Mouse (Mus musculus): ENCODE measurements around the gene Nlrp6. TPM values are rescaled to one million over a fixed set of nuclear protein-coding genes. Genes with fewer than 3 reads are reported as not detected.

Gene Nlrp6
- polyA plus RNA-seq, 1 experiment from 2014 or later, result 0.07 TPM

DNA sequence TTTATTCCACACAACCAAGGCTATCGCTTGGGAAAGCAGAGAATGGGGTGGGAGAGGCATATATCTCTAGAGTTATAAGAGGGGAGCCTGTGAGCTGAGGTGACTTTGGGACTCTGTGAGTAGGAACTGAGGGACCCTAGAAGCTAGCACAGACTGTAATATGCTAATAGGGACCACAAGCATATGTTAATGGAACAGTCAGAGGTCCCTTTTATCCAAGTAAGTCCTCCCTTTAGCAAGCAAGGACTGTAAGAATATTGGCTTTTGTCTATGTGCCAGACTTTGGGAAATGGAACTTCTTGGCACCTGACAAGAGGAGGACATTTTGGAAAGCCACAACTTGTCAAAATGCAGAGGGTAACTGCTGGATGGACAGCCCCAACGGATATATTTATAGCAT is 18.2 kb downstream of the Nlrp6 start:
- H3K36me3 ChIP-seq (ENCODE audit: insufficient read depth, low read length), result no peaks in the 10 kb centered on the region
- H3K4me3 ChIP-seq (ENCODE audit: low read depth, low read length), result no peak overlapping the region
- no peaks in the 10 kb centered on the region; the same call in 1 of the 2 replicates for H3K27me3 ChIP-seq (replicated peaks; ENCODE audit: insufficient read depth, low read length)
- no peaks in the 10 kb centered on the region for H3K9me3 ChIP-seq (ENCODE audit: low read length)
- no peak for TF ChIP-seq CTCF (IDR thresholded peaks at IDR 0.05)
- no peak for TF ChIP-seq EP300 (IDR thresholded peaks at IDR 0.05)
- ATAC-seq (no peak), DNase-seq (ENCODE audit: low spot score) (peak; percentile 19)
- 29% methylated on average over 2 of the region's 2 CpGs for WGBS
- H3K4me2 ChIP-seq (replicated peaks; ENCODE audit: low read depth, low read length), result no peak overlapping the region
- peak overlapping the region; percentile 34 for H3K27ac ChIP-seq (ENCODE audit: low read length)
- no peak overlapping the region for H3K9ac ChIP-seq (replicated peaks; ENCODE audit: low read depth)
- H3K4me1 ChIP-seq (ENCODE audit: insufficient read depth, low read depth, low read length), result peaks cover 13% of the 10 kb centered on the region; the same call in 1 of the 2 replicates

DNA sequence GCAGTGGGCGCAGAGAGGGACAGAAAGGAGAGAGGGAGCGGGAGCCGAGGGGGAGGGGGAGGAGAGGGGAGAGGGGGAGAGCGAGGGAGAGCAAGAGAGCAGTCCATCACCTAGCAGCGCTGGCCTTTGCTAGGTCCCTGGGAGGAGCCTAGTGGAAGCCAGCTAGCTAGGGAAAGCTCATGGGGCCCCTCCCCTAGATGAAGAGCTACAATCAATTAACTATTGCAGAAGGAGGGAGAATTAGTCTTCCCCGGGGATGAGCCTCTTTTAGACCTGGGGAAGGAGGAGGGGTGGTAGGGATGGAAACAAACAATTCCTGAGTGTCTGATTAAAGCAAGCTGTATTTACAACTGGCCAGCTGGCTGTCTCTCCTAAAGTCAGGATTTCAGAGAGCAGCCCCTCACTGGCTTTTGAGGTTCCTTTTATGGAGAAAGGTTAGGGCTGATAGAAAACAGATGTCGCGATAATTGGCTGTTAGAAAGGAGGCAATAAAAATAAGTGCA is 19.0 kb downstream of the Nlrp6 start:
- H3K27me3 ChIP-seq (replicated peaks; ENCODE audit: insufficient read depth, low read length), result no peaks in the 10 kb centered on the region; the same call in 1 of the 2 replicates
- H3K4me2 ChIP-seq (replicated peaks; ENCODE audit: low read depth, low read length), result 0 out of 2 replicates have a peak overlapping the region, but pooled peaks have one; percentile 22
- no peaks in the 10 kb centered on the region for H3K36me3 ChIP-seq (ENCODE audit: insufficient read depth, low read length)
- peaks cover 13% of the 10 kb centered on the region; the same call in 1 of the 2 replicates for H3K4me1 ChIP-seq (ENCODE audit: insufficient read depth, low read depth, low read length)
- TF ChIP-seq EP300 (IDR thresholded peaks at IDR 0.05) (peak; percentile 39; the same call in 1 of the 2 replicates), CTCF (IDR thresholded peaks at IDR 0.05) (no peak)
- peak overlapping the region; percentile 34 for H3K27ac ChIP-seq (ENCODE audit: low read length)
- no peak overlapping the region for H3K4me3 ChIP-seq (ENCODE audit: low read depth, low read length)
- peak; percentile 59 for ATAC-seq
- peak; percentile 93 for DNase-seq (ENCODE audit: low spot score)
- 14% methylated on average over 8 of the region's 8 CpGs for WGBS
- no peak overlapping the region for H3K9ac ChIP-seq (replicated peaks; ENCODE audit: low read depth)
- no peaks in the 10 kb centered on the region for H3K9me3 ChIP-seq (ENCODE audit: low read length)

DNA sequence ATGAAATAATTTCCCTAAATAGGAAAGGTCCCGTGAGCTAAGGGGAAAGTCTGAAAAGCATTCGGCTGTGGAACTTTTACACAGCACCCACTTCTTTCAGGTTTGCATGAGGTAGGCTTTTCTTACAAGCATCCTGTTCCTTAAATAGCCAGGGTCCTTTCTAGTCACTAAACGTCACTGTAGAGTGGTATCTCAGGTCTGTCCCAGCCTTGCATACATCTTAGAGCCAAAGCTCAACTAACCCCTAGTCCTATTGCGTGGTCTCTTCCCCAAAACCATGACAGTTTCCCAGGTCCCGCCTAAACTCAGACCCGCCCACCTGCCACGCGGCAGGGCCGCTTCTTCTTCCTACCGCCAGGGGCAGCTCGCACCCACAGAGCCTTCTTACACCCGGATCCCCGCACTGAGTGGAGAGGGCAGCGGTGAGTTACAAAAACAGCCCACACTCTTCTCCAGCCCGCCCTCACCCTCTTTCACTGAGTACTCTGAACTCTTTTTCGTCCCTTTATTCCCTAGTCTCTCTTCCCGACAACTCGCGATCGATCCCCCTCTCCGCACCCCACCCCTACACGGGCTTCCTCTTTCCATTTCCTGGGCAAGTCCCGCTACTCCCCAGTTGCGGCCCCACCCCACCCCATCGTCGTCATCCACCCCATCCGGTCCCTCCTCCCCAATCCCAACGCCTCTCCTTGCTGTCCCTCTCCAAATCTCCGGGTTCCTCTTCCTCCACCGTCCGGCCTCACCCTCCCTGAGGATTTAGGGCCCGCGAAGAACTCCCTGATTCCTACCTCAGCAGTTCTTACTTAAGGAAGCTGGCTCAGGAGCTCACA is 20.7 kb downstream of the Nlrp6 start, which contains the start of gene Pgghg:
Pgghg (plus strand) TSS at position 170 of the 830 bp plus-strand sequence.
- DNase-seq (ENCODE audit: low spot score), result peak; percentile 96

DNA sequence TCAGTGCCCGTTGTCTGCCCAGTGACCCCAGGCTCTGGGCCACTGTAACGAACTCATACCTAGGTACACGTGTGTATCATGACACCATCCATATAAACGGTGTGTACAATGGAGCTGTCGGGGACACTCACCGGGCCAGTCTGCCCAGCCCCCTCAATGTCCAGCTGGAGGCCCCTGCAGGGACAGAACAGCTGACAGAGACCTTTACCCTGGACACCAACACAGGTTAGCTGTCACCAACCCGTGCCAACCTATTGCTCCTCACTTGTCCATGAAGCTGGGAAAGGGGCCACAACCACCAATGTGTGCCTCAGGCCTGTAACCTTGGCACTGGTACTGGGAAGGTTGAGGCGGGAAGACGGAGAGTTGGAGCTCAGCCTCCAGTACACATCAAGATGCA is 21.6 kb downstream of the Nlrp6 start:
- H3K27ac ChIP-seq (ENCODE audit: low read length), result peak overlapping the region; percentile 93
- peak overlapping the region; percentile 43 for H3K9ac ChIP-seq (replicated peaks; ENCODE audit: low read depth)
- DNase-seq (ENCODE audit: low spot score) (peak; percentile 41), ATAC-seq (no peak)
- WGBS, result 35% methylated on average over 9 of the region's 9 CpGs
- H3K4me1 ChIP-seq (ENCODE audit: insufficient read depth, low read depth, low read length), result peaks cover 13% of the 10 kb centered on the region; the same call in 1 of the 2 replicates
- no peaks in the 10 kb centered on the region for H3K27me3 ChIP-seq (replicated peaks; ENCODE audit: insufficient read depth, low read length)
- H3K9me3 ChIP-seq (ENCODE audit: low read length), result no peaks in the 10 kb centered on the region
- H3K4me3 ChIP-seq (ENCODE audit: low read depth, low read length), result peak overlapping the region; percentile 51; the same call in 1 of the 2 replicates
- peak overlapping the region; percentile 57 for H3K4me2 ChIP-seq (replicated peaks; ENCODE audit: low read depth, low read length)
- TF ChIP-seq EP300 (IDR thresholded peaks at IDR 0.05) (no peak), CTCF (IDR thresholded peaks at IDR 0.05) (no peak)
- peaks cover 13% of the 10 kb centered on the region; the same call in 1 of the 2 replicates for H3K36me3 ChIP-seq (ENCODE audit: insufficient read depth, low read length)

More for the DNA sequence above, 20.7 kb downstream of the Nlrp6 start, which contains the start of gene Pgghg:
- 2% methylated on average over 30 of the region's 33 CpGs for WGBS
- Histone ChIP-seq H3K9me3 (ENCODE audit: low read length) (no peaks in the 10 kb centered on the region), H3K9ac (replicated peaks; ENCODE audit: low read depth) (peak within 1 kb of the TSS; percentile 43), H3K27me3 (replicated peaks; ENCODE audit: insufficient read depth, low read length) (no peaks in the 10 kb centered on the region; the same call in 1 of the 2 replicates), H3K36me3 (ENCODE audit: insufficient read depth, low read length) (peaks cover 13% of the 10 kb centered on the region; the same call in 1 of the 2 replicates), H3K4me3 (ENCODE audit: low read depth, low read length) (peak within 1 kb of the TSS; percentile 51), H3K4me1 (ENCODE audit: insufficient read depth, low read depth, low read length) (peaks cover 13% of the 10 kb centered on the region; the same call in 1 of the 2 replicates), H3K27ac (ENCODE audit: low read length) (peak within 1 kb of the TSS; percentile 93), H3K4me2 (replicated peaks; ENCODE audit: low read depth, low read length) (peak within 1 kb of the TSS; percentile 57)
- peak; percentile 84 for ATAC-seq
- TF ChIP-seq CTCF (IDR thresholded peaks at IDR 0.05) (peak; percentile 95), EP300 (IDR thresholded peaks at IDR 0.05) (peak; percentile 71)

DNA sequence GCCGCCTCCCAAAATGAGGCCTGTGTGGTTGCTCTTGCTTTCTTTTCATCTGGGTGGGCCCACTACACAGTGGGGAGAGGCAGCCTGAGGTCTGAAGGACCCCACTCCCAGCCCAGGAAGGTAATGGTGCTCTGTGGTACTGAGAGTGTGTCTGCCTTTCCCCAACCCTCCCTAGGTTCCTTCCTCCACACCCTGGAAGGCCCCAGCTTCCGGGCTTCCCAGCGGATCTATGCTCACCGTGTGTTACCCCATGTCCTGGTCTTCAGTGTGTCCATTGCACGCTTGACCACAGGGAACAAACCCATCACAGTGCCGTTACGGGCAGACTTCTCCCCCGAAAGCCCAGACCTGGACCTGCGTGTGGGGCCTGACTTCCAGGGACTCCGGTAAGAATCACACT is 22.1 kb downstream of the Nlrp6 start:
- 81% methylated on average over 10 of the region's 10 CpGs for WGBS
- no peak overlapping the region; the same call in 1 of the 2 replicates for H3K9ac ChIP-seq (replicated peaks; ENCODE audit: low read depth)
- H3K4me2 ChIP-seq (replicated peaks; ENCODE audit: low read depth, low read length), result peak overlapping the region; percentile 57; the same call in 1 of the 2 replicates
- H3K36me3 ChIP-seq (ENCODE audit: insufficient read depth, low read length), result peaks cover 13% of the 10 kb centered on the region; the same call in 1 of the 2 replicates
- TF ChIP-seq CTCF (IDR thresholded peaks at IDR 0.05), result no peak
- no peak for TF ChIP-seq EP300 (IDR thresholded peaks at IDR 0.05)
- no peak overlapping the region for H3K4me3 ChIP-seq (ENCODE audit: low read depth, low read length)
- peaks cover 13% of the 10 kb centered on the region; the same call in 1 of the 2 replicates for H3K4me1 ChIP-seq (ENCODE audit: insufficient read depth, low read depth, low read length)
- ATAC-seq (no peak), DNase-seq (ENCODE audit: low spot score) (no peak)
- peak overlapping the region; percentile 93 for H3K27ac ChIP-seq (ENCODE audit: low read length)
- no peaks in the 10 kb centered on the region for H3K27me3 ChIP-seq (replicated peaks; ENCODE audit: insufficient read depth, low read length)
- H3K9me3 ChIP-seq (ENCODE audit: low read length), result no peaks in the 10 kb centered on the region

DNA sequence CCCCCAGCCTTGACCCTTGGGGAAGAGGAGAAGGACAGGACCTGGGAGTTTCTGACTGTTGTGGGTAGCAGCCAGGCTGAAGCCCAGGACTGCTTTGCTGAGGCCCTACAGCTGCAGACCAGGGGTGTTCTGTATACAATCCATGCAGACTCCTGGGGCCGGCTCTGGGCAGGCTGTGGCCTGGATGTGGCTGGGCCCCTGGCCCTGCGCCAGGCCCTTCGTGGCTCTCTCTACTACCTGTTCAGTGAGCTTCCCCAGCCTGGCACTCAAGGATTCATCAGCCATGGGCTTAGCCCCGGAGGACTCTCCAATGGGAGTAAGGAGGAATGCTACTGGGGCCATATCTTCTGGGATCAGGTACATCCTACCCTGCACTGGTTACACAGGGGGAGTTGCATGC is 22.7 kb downstream of the Nlrp6 start:
- no peak for ATAC-seq
- 56% methylated on average over 4 of the region's 4 CpGs for WGBS

More for the DNA sequence above, 22.7 kb downstream of the Nlrp6 start:
- Histone ChIP-seq H3K4me2 (replicated peaks; ENCODE audit: low read depth, low read length) (no peak overlapping the region), H3K27ac (ENCODE audit: low read length) (peak overlapping the region; percentile 93; the same call in 1 of the 2 replicates), H3K9me3 (ENCODE audit: low read length) (no peaks in the 10 kb centered on the region), H3K9ac (replicated peaks; ENCODE audit: low read depth) (no peak overlapping the region), H3K27me3 (replicated peaks; ENCODE audit: insufficient read depth, low read length) (no peaks in the 10 kb centered on the region), H3K4me1 (ENCODE audit: insufficient read depth, low read depth, low read length) (peaks cover 13% of the 10 kb centered on the region; the same call in 1 of the 2 replicates), H3K36me3 (ENCODE audit: insufficient read depth, low read length) (peaks cover 18% of the 10 kb centered on the region; the same call in 1 of the 2 replicates), H3K4me3 (ENCODE audit: low read depth, low read length) (no peak overlapping the region)
- no peak for TF ChIP-seq CTCF (IDR thresholded peaks at IDR 0.05)
- TF ChIP-seq EP300 (IDR thresholded peaks at IDR 0.05), result no peak
- peak; percentile 11 for DNase-seq (ENCODE audit: low spot score)

All from lung, postnatal 0 days (tissue).